ENCODE assay signal across 13 mouse cellular contexts in the genomic region with DNA sequence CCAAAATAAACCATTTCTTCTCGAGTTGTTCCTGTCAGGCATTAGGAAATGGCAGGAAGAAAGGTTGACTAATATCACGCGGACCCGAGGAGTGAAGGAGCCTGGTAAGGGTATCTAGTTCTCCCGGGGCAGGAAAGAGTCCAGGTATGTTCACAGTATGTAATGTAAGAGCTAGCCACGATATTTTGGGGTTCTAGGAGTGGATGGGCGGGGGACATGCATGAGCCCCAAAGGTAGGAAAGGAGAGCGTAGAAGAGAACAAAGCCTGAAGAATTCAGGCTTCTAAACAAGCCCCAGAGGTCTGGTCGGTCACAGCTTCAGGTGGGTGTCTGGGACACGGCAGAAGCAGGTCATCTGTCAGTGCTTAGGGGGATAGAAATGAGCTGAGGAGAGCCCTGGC.
"Had no signal": no experiment of that assay in that cellular context is flagged by ENCODE, and none has a peak within 500 bp of the region (broad histone marks: within the 10 kb centered on the region; RNA-seq: fewer than 3 reads in every experiment).

No protein-coding gene starts in this region.

- H3K27ac ChIP-seq: lung, embryonic 15.5 days; macrophage; midbrain, embryonic 13.5 days; midbrain, embryonic 15.5 days; neural tube, embryonic 12.5 days had no signal

- DNase-seq: liver, postnatal 0 days; lung, adult 2 months; lung, postnatal 14 days; lung, postnatal 36 days; right cerebral cortex, postnatal 25 days; right cerebral cortex, postnatal 4 days; thymus, adult 18-20 months had no signal

- H3K4me3 ChIP-seq: lung, embryonic 15.5 days; megakaryocyte, embryonic 14.5 days; midbrain, embryonic 13.5 days; midbrain, embryonic 15.5 days; neural tube, embryonic 12.5 days had no signal

- H3K4me1 ChIP-seq: lung, embryonic 15.5 days; midbrain, embryonic 13.5 days; midbrain, embryonic 15.5 days; neural tube, embryonic 12.5 days had no signal
